Mouse (Mus musculus): ENCODE results near the gene Gna15.

The Gna15 gene

GRCm38 (mm10) chr10:81495151-81495550 is 28.9 kb downstream of the Gna15 start:
- peak in 1 of 2 experiments; percentile 39 for DNase-seq

GRCm38 (mm10) chr10:81494260-81495041 is 29.6 kb downstream of the Gna15 start:
- DNase-seq, result no peak

GRCm38 (mm10) chr10:81493601-81494220 is 30.3 kb downstream of the Gna15 start:
- DNase-seq, result no peak

- DNase-seq, result no peak
These were observed 31.3 kb downstream of the Gna15 start for GRCm38 (mm10) chr10:81492606-81493240.

- no peak for DNase-seq
These were observed 33.0 kb downstream of the Gna15 start for GRCm38 (mm10) chr10:81491018-81491417.

- DNase-seq, result no peak
These were observed 34.1 kb downstream of the Gna15 start for GRCm38 (mm10) chr10:81489941-81490340.

GRCm38 (mm10) chr10:81488081-81488480 is 35.9 kb downstream of the Gna15 start:
- peak in 1 of 2 experiments; percentile 37 for DNase-seq

GRCm38 (mm10) chr10:81486496-81486895 is 37.5 kb downstream of the Gna15 start:
- DNase-seq, result no peak

GRCm38 (mm10) chr10:81485479-81486018 is 38.5 kb downstream of the Gna15 start:
- no peak for DNase-seq

GRCm38 (mm10) chr10:81485060-81485449 is 39.0 kb downstream of the Gna15 start:
- DNase-seq, result peak in 1 of 2 experiments; percentile 38

- DNase-seq, result no peak
These were observed 39.5 kb downstream of the Gna15 start for GRCm38 (mm10) chr10:81484441-81485059.

GRCm38 (mm10) chr10:81483983-81484382 is 40.0 kb downstream of the Gna15 start:
- DNase-seq, result peak; percentile 36 to 42

- peak; percentile 30 to 43 for DNase-seq
These were observed 41.5 kb downstream of the Gna15 start, which contains the start of gene Celf5 for GRCm38 (mm10) chr10:81482533-81482889. Celf5 (minus strand) TSS chr10:81482709.

- no peak for DNase-seq
These were observed 42.2 kb downstream of the Gna15 start for GRCm38 (mm10) chr10:81481605-81482532.

- no peak for DNase-seq
These were observed 49.6 kb downstream of the Gna15 start for GRCm38 (mm10) chr10:81474461-81474860.

GRCm38 (mm10) chr10:81473003-81473451 is 51.0 kb downstream of the Gna15 start:
- no peak for DNase-seq

- DNase-seq, result no peak
These were observed 51.5 kb downstream of the Gna15 start for GRCm38 (mm10) chr10:81472403-81473002.

GRCm38 (mm10) chr10:81470454-81470853 is 53.6 kb downstream of the Gna15 start:
- peak in 1 of 2 experiments; percentile 38 for DNase-seq

- DNase-seq, result peak in 1 of 2 experiments; percentile 27
These were observed 54.8 kb downstream of the Gna15 start for GRCm38 (mm10) chr10:81469253-81469652.

- peak in 1 of 2 experiments; percentile 29 for DNase-seq
These were observed 56.3 kb downstream of the Gna15 start for GRCm38 (mm10) chr10:81467670-81468235.

- peak in 1 of 2 experiments; percentile 26 for DNase-seq
These were observed 57.1 kb downstream of the Gna15 start for GRCm38 (mm10) chr10:81466881-81467280.
